Mouse (Mus musculus): ENCODE results near the gene Atad1. TPM values are rescaled to one million over a fixed set of nuclear protein-coding genes. Genes with fewer than 3 reads are reported as not detected.
"Not testable (repeated sequence)": the region's sequence is repeated elsewhere in the genome, so short reads cannot be mapped to it uniquely, and the experiment has no call there.

Atad1 gene
- 98.4 and 107 TPM in 2 replicates for polyA plus RNA-seq (2011; ENCODE audit: insufficient read depth, insufficient read length, low read depth, missing spikeins)

DNA sequence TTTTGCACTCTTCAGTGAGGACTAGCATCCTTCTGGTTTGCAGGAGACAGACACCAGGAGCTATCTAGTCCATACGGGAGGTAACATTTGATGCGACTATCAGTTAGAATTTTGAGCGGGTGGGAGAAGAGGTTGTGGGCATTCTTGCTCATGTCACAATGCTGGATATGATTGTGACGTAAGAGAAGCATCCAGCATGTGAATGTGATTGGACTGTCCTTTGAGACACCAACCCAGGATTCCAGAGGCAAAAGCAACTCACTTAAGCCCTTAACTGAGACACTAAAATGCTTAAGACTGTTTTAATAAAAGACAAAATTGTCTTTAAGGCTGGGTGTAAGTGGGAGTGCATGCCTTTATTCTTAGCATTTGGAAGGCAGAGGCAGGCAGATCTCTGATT is at the start of gene Atad1:
TSS of gene Atad1 (minus strand) at position 101 of the 400 bp plus-strand sequence.
- H3K9ac ChIP-seq (ENCODE audit: low read depth, poor library complexity, severe bottlenecking) = no peak within 1 kb of the TSS
- H3K36me3 ChIP-seq (ENCODE audit: control insufficient read depth, insufficient read depth, low read length, poor library complexity, severe bottlenecking) = no peaks in the 10 kb centered on the region
- no peak within 1 kb of the TSS for H3K4me3 ChIP-seq (ENCODE audit: low read depth, low read length)
- no peaks in the 10 kb centered on the region for H3K9me3 ChIP-seq (replicated peaks; ENCODE audit: control insufficient read depth, insufficient read depth, low read length, poor library complexity, severe bottlenecking)
- no peak for TF ChIP-seq EP300 (IDR thresholded peaks at IDR 0.05; ENCODE audit: insufficient read depth, low read depth, low read length)
- TF ChIP-seq POLR2A (IDR thresholded peaks at IDR 0.05; ENCODE audit: insufficient read depth, low read length) = no peak
- no peak for TF ChIP-seq CTCF (IDR thresholded peaks at IDR 0.05; ENCODE audit: low read depth, low read length)
- no peak within 1 kb of the TSS for H3K27ac ChIP-seq (ENCODE audit: insufficient read depth, low read length)
- no peaks in the 10 kb centered on the region for H3K4me1 ChIP-seq (ENCODE audit: control insufficient read depth, insufficient read depth, low read length)
- H3K27me3 ChIP-seq (ENCODE audit: control insufficient read depth, insufficient read depth, low read length, poor library complexity, severe bottlenecking) = no peaks in the 10 kb centered on the region

GRCm38 (mm10) chr19:32788016-32788415 is 48.4 kb upstream of the Atad1 start:
- not testable (repeated sequence) for H3K36me3 ChIP-seq (ENCODE audit: control insufficient read depth, insufficient read depth, low read length, poor library complexity, severe bottlenecking); H3K9ac ChIP-seq (ENCODE audit: low read depth, poor library complexity, severe bottlenecking); H3K4me1 ChIP-seq (ENCODE audit: control insufficient read depth, insufficient read depth, low read length); H3K27me3 ChIP-seq (ENCODE audit: control insufficient read depth, insufficient read depth, low read length, poor library complexity, severe bottlenecking); H3K4me3 ChIP-seq (ENCODE audit: low read depth, low read length); H3K27ac ChIP-seq (ENCODE audit: insufficient read depth, low read length); H3K9me3 ChIP-seq (replicated peaks; ENCODE audit: control insufficient read depth, insufficient read depth, low read length, poor library complexity, severe bottlenecking)

- H3K9ac ChIP-seq (ENCODE audit: low read depth, poor library complexity, severe bottlenecking); H3K27me3 ChIP-seq (ENCODE audit: control insufficient read depth, insufficient read depth, low read length, poor library complexity, severe bottlenecking); H3K4me1 ChIP-seq (ENCODE audit: control insufficient read depth, insufficient read depth, low read length); H3K36me3 ChIP-seq (ENCODE audit: control insufficient read depth, insufficient read depth, low read length, poor library complexity, severe bottlenecking); H3K9me3 ChIP-seq (replicated peaks; ENCODE audit: control insufficient read depth, insufficient read depth, low read length, poor library complexity, severe bottlenecking); H3K27ac ChIP-seq (ENCODE audit: insufficient read depth, low read length); H3K4me3 ChIP-seq (ENCODE audit: low read depth, low read length): not testable (repeated sequence)
Observed at GRCm38 (mm10) chr19:32787388-32787787, 47.8 kb upstream of the Atad1 start.

DNA sequence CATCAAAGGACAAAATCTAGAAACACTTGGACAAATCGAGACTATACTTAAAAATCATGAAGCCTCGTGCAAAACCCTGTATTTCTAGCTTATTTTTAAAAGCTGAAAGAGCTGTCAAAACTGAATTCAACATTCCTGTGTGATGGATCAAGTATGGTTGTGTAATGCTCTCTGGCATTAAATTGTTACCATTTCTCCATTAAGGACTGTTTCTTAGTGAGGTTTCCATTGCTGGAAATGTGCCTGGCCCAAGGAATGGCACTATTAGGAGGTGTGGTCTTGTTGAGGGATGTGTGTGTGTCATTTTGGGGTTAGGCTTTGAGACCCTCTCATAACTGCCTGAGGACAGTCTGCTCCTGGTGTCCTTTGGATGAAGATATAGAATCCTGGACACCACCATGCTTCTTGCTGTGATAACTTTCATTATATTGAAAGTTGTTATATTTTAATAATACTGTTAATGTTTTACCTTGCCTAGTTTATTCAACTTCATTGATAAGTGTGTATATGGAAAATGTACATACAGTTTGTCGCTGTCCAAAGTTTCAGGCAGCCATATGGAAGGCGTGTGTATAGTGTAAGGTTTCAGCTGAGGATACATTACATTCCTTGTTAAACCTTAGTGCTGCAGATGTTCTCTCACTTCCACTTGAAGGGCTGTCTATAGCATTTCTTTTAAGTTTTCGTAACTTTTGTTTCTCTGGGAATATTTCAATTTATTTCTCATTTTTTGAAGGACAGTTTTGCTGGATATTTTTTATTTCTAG is 41.9 kb upstream of the Atad1 start:
- H3K4me3 ChIP-seq (ENCODE audit: low read depth, low read length) = no peak overlapping the region
- no peaks in the 10 kb centered on the region for H3K27me3 ChIP-seq (ENCODE audit: control insufficient read depth, insufficient read depth, low read length, poor library complexity, severe bottlenecking)
- H3K27ac ChIP-seq (ENCODE audit: insufficient read depth, low read length) = no peak overlapping the region
- no peak for TF ChIP-seq POLR2A (IDR thresholded peaks at IDR 0.05; ENCODE audit: insufficient read depth, low read length)
- TF ChIP-seq CTCF (IDR thresholded peaks at IDR 0.05; ENCODE audit: low read depth, low read length) = no peak
- TF ChIP-seq EP300 (IDR thresholded peaks at IDR 0.05; ENCODE audit: insufficient read depth, low read depth, low read length) = no peak
- H3K9me3 ChIP-seq (replicated peaks; ENCODE audit: control insufficient read depth, insufficient read depth, low read length, poor library complexity, severe bottlenecking) = no peaks in the 10 kb centered on the region
- H3K36me3 ChIP-seq (ENCODE audit: control insufficient read depth, insufficient read depth, low read length, poor library complexity, severe bottlenecking) = peaks cover 3% of the 10 kb centered on the region; the same call in 1 of the 2 replicates
- no peak overlapping the region for H3K9ac ChIP-seq (ENCODE audit: low read depth, poor library complexity, severe bottlenecking)
- H3K4me1 ChIP-seq (ENCODE audit: control insufficient read depth, insufficient read depth, low read length) = no peaks in the 10 kb centered on the region

- H3K36me3 ChIP-seq (ENCODE audit: control insufficient read depth, insufficient read depth, low read length, poor library complexity, severe bottlenecking) = peaks cover 6% of the 10 kb centered on the region; the same call in 1 of the 2 replicates
- no peak for TF ChIP-seq POLR2A (IDR thresholded peaks at IDR 0.05; ENCODE audit: insufficient read depth, low read length)
- TF ChIP-seq CTCF (IDR thresholded peaks at IDR 0.05; ENCODE audit: low read depth, low read length) = no peak
- TF ChIP-seq EP300 (IDR thresholded peaks at IDR 0.05; ENCODE audit: insufficient read depth, low read depth, low read length) = no peak
- no peaks in the 10 kb centered on the region for H3K4me1 ChIP-seq (ENCODE audit: control insufficient read depth, insufficient read depth, low read length)
- H3K9me3 ChIP-seq (replicated peaks; ENCODE audit: control insufficient read depth, insufficient read depth, low read length, poor library complexity, severe bottlenecking) = no peaks in the 10 kb centered on the region
- no peak overlapping the region for H3K9ac ChIP-seq (ENCODE audit: low read depth, poor library complexity, severe bottlenecking)
- no peaks in the 10 kb centered on the region for H3K27me3 ChIP-seq (ENCODE audit: control insufficient read depth, insufficient read depth, low read length, poor library complexity, severe bottlenecking)
- H3K4me3 ChIP-seq (ENCODE audit: low read depth, low read length) = no peak overlapping the region
- no peak overlapping the region for H3K27ac ChIP-seq (ENCODE audit: insufficient read depth, low read length)
Observed at GRCm38 (mm10) chr19:32779131-32779530, 39.5 kb upstream of the Atad1 start.

GRCm38 (mm10) chr19:32778411-32778810 is 38.8 kb upstream of the Atad1 start:
- TF ChIP-seq POLR2A (IDR thresholded peaks at IDR 0.05; ENCODE audit: insufficient read depth, low read length) = no peak
- no peak for TF ChIP-seq EP300 (IDR thresholded peaks at IDR 0.05; ENCODE audit: insufficient read depth, low read depth, low read length)
- TF ChIP-seq CTCF (IDR thresholded peaks at IDR 0.05; ENCODE audit: low read depth, low read length) = no peak
- Histone ChIP-seq H3K9me3 (replicated peaks; ENCODE audit: control insufficient read depth, insufficient read depth, low read length, poor library complexity, severe bottlenecking) (no peaks in the 10 kb centered on the region), H3K36me3 (ENCODE audit: control insufficient read depth, insufficient read depth, low read length, poor library complexity, severe bottlenecking) (peaks cover 8% of the 10 kb centered on the region; the same call in 1 of the 2 replicates), H3K4me1 (ENCODE audit: control insufficient read depth, insufficient read depth, low read length) (no peaks in the 10 kb centered on the region), H3K27ac (ENCODE audit: insufficient read depth, low read length) (no peak overlapping the region), H3K27me3 (ENCODE audit: control insufficient read depth, insufficient read depth, low read length, poor library complexity, severe bottlenecking) (no peaks in the 10 kb centered on the region), H3K4me3 (ENCODE audit: low read depth, low read length) (no peak overlapping the region), H3K9ac (ENCODE audit: low read depth, poor library complexity, severe bottlenecking) (no peak overlapping the region)
